In the genomic region with DNA sequence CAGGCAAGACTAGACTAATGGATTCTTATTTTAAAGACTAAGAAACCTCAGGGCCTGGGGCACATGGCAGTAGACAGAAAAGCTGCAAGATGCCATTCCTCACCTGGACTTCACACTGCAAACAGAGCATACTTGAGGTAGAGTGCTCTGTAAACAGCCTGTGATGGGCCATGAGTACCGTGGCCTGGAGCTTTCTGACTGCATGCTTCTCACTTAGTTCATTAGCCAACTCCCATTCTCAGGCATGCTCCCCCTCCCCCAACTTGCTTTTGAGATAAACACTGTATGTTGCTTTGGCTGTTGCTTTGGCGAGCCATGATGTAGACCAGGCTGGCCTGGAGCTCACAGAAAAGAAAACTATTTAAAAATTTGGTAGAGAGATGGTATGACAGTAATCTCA, we compare ENCODE assay signal across 18 mouse cellular contexts. TPM values are rescaled to one million over a fixed set of nuclear protein-coding genes. Genes with fewer than 3 reads are reported as not detected.
DNase-seq lines count a peak whose midpoint lies in the region; ATAC-seq and TF ChIP-seq lines count a peak whose summit lies in the region.
"Had no signal": no experiment of that assay in that cellular context is flagged by ENCODE, and none has a peak within 500 bp of the region (broad histone marks: within the 10 kb centered on the region; RNA-seq: fewer than 3 reads in every experiment).

No protein-coding gene starts in this region.

- peak overlapping the region; percentile 12; the same call in 1 of the 2 replicates for H3K4me2 ChIP-seq in liver, embryonic 13.5 days
- no peak overlapping the region for H3K4me2 ChIP-seq in lung, postnatal 0 days (replicated peaks; ENCODE audit: low read depth, low read length)
- H3K4me2 ChIP-seq: forebrain, embryonic 13.5 days had no signal

- 0 out of 4 replicates have a peak overlapping the region, but pooled peaks of 1 of the 2 experiments have one; percentile 7 for H3K4me3 ChIP-seq in ES-E14 (ENCODE audit: insufficient read depth in 1 of 2, low read depth in 1 of 2, low read length in 2 of 2, poor library complexity in 1 of 2, severe bottlenecking in 1 of 2)
- no peak overlapping the region for H3K4me3 ChIP-seq in liver, embryonic 13.5 days (replicated peaks)
- no peak overlapping the region for H3K4me3 ChIP-seq in lung, postnatal 0 days (ENCODE audit: low read depth, low read length)
- H3K4me3 ChIP-seq: forebrain, embryonic 13.5 days had no signal

- H3K27me3 ChIP-seq in liver, embryonic 13.5 days: no peaks in the 10 kb centered on the region
- no peaks in the 10 kb centered on the region for H3K27me3 ChIP-seq in lung, postnatal 0 days (replicated peaks; ENCODE audit: insufficient read depth, low read length)
- H3K27me3 ChIP-seq: forebrain, embryonic 13.5 days had no signal

- WGBS in liver, embryonic 13.5 days (ENCODE audit: insufficient replicate concordance): 22% methylated on average over 2 of the region's 2 CpGs
- 16% methylated on average over 2 of the region's 2 CpGs for WGBS in lung, postnatal 0 days

- peak; percentile 99 for TF ChIP-seq EP300 in lung, postnatal 0 days (IDR thresholded peaks at IDR 0.05)

- ATAC-seq in liver, embryonic 13.5 days (ENCODE audit: low read depth): no peak
- ATAC-seq in lung, postnatal 0 days: peak; percentile 43
- ATAC-seq: forebrain, embryonic 13.5 days had no signal

- H3K27ac ChIP-seq in ES-E14 (ENCODE audit: insufficient read depth, low read depth, low read length, poor library complexity, severe bottlenecking): no peak overlapping the region
- peak overlapping the region; percentile 92 for H3K27ac ChIP-seq in liver, embryonic 13.5 days
- peak overlapping the region; percentile 97 for H3K27ac ChIP-seq in lung, postnatal 0 days (ENCODE audit: low read length)
- H3K27ac ChIP-seq: forebrain, embryonic 13.5 days; stomach, postnatal 0 days had no signal

- peak; percentile 57 for DNase-seq in heart, adult 11 months
- no peak for DNase-seq in heart, adult 9 months (ENCODE audit: low spot score in 2 of 2)
- DNase-seq in ES-E14 (ENCODE audit: low read depth, low spot score): no peak
- no peak for DNase-seq in liver, embryonic 13.5 days
- DNase-seq in lung, postnatal 0 days (ENCODE audit: low spot score): peak; percentile 94
- DNase-seq in cerebellum, postnatal 14 days: no peak
- no peak for DNase-seq in adrenal gland, adult 8-10 months
- DNase-seq in left cerebral cortex, adult 18-20 months (ENCODE audit: low spot score in 2 of 2): no peak
- DNase-seq: adrenal gland, postnatal 10 days; cerebellum, adult 2 months; heart, adult 18-20 months; kidney, postnatal 10 days; midbrain, embryonic 14.5 days; right cerebral cortex, adult 18-20 months; spleen, adult 18-20 months; thymus, postnatal 25 days had no signal

- TF ChIP-seq CTCF in lung, postnatal 0 days (IDR thresholded peaks at IDR 0.05): no peak

- no peaks in the 10 kb centered on the region for H3K36me3 ChIP-seq in ES-E14 (ENCODE audit: control insufficient read depth, insufficient read depth, low read length, poor library complexity, severe bottlenecking)
- no peaks in the 10 kb centered on the region for H3K36me3 ChIP-seq in liver, embryonic 13.5 days
- H3K36me3 ChIP-seq in lung, postnatal 0 days (ENCODE audit: insufficient read depth, low read length): no peaks in the 10 kb centered on the region

- H3K9me3 ChIP-seq in ES-E14 (ENCODE audit: control insufficient read depth, insufficient read depth, low read depth, low read length): no peaks in the 10 kb centered on the region
- no peaks in the 10 kb centered on the region for H3K9me3 ChIP-seq in liver, embryonic 13.5 days (replicated peaks)
- H3K9me3 ChIP-seq in lung, postnatal 0 days (ENCODE audit: low read length): no peaks in the 10 kb centered on the region
- H3K9me3 ChIP-seq: forebrain, embryonic 13.5 days had no signal

- H3K9ac ChIP-seq in ES-E14 (ENCODE audit: insufficient read depth, low read depth, low read length, poor library complexity, severe bottlenecking): peak overlapping the region; percentile 9; the same call in 1 of the 2 replicates
- H3K9ac ChIP-seq in liver, embryonic 13.5 days: peak overlapping the region; percentile 36
- no peak overlapping the region for H3K9ac ChIP-seq in lung, postnatal 0 days (replicated peaks; ENCODE audit: low read depth)
- H3K9ac ChIP-seq: forebrain, embryonic 13.5 days had no signal

- peaks cover 18 to 21% of the 10 kb centered on the region in 2 experiments for H3K4me1 ChIP-seq in ES-E14 (ENCODE audit: control insufficient read depth in 2 of 2, insufficient read depth in 2 of 2, low read length in 2 of 2, poor library complexity in 1 of 2)
- H3K4me1 ChIP-seq in liver, embryonic 13.5 days (replicated peaks): peaks cover 88% of the 10 kb centered on the region
- H3K4me1 ChIP-seq in lung, postnatal 0 days (ENCODE audit: insufficient read depth, low read depth, low read length): peaks cover 40% of the 10 kb centered on the region

- in situ Hi-C loops in ES-E14 (cut with MboI; ENCODE audit: low sequenced_read_pairs in 2 of 2, unreplicated experiment in 2 of 2): no loop called here

TF ChIP-seq in ES-E14, 5 proteins besides CTCF, POLR2A, EP300 and RAD21:
- no peak for TF ChIP-seq ZC3H11A (IDR thresholded peaks at IDR 0.05; ENCODE audit: borderline replicate concordance, low read depth, low read length)
- TF ChIP-seq CHD2 (IDR thresholded peaks at IDR 0.05; ENCODE audit: low read depth, low read length): no peak
- no peak for TF ChIP-seq ZNF384 (IDR thresholded peaks at IDR 0.05; ENCODE audit: low read depth, low read length)
- no peak for TF ChIP-seq HCFC1 (IDR thresholded peaks at IDR 0.05; ENCODE audit: borderline replicate concordance, insufficient read depth, low read length)
- no peak for TF ChIP-seq MAFK (IDR thresholded peaks at IDR 0.05; ENCODE audit: insufficient read depth, low read depth, low read length)

RNA-seq across cellular contexts. Expression of gene Scd2, which starts 7.4 kb away (rescaled TPM):
- total RNA-seq in ES-E14 (2012; rRNA removed): 284 and 303 TPM in 2 replicates
- polyA plus RNA-seq in liver, embryonic 13.5 days (2015; fragmentation: Nextera tagmentation; extraction: Ambion mirVana): 73.7 and 106 TPM in 2 replicates
- 99.3 and 118 TPM in 2 replicates for polyA plus RNA-seq in lung, postnatal 0 days (2015; fragmentation: Nextera tagmentation; extraction: Ambion mirVana)
- 1,000 to 10,000 TPM in 3 of 4 experiments, 100 to 1,000 TPM in 1; 965 to 1,225 (median 1,109) TPM for total RNA-seq in adrenal gland, adult 8-10 months (2022)
- total RNA-seq in left cerebral cortex, adult 18-20 months (2021): 100 to 1,000 TPM; 581 to 588 TPM

RNA-seq across cellular contexts. Expression of gene Scd4, which starts 46.8 kb away (rescaled TPM):
- 0.13 TPM in 1 of 2 replicates, not detected in the other for total RNA-seq in ES-E14 (2012; rRNA removed)
- polyA plus RNA-seq in liver, embryonic 13.5 days (2015; fragmentation: Nextera tagmentation; extraction: Ambion mirVana): 0.05 TPM in 1 of 2 replicates, not detected in the other
- polyA plus RNA-seq in lung, postnatal 0 days (2015; fragmentation: Nextera tagmentation; extraction: Ambion mirVana): 0.53 and 0.60 TPM in 2 replicates
- total RNA-seq in adrenal gland, adult 8-10 months (2022): 1 to 10 TPM; 4.5 to 7.6 (median 6.6) TPM
- 1 to 10 TPM; 2.2 to 2.7 TPM for total RNA-seq in left cerebral cortex, adult 18-20 months (2021)

Comparison
In these comparisons a context has a peak if more than half of its experiments do, and no peak if none do; other contexts are left out.
1. DNase-seq: peak in heart, adult 11 months (single experiment) and lung, postnatal 0 days (single experiment); none in heart, adult 9 months (0 of 2), ES-E14 (single experiment), liver, embryonic 13.5 days (single experiment), cerebellum, postnatal 14 days (0 of 2), adrenal gland, adult 8-10 months (single experiment) and left cerebral cortex, adult 18-20 months (0 of 2).